Comparison of ENCODE assay signal across 25 mouse cellular contexts in the genomic region with DNA sequence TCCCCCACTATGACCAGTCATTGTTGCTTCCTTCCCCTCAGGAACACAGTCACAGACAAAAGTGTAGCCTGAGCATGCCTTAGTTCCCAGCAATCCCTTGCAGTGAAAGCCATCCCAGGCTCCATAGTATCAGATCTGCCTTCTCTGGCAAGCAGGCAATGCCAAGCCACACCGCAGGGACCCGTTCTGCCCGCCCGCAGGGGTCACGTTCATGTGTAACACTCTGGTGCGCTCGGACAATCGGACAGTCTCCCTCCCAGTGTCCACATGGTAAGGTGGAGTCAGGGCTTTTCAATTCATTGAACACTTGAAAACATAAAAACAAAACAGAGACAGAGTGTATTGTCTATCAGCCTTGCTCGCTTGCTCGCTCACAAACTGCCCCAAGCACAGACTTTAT. TPM values are rescaled to one million over a fixed set of nuclear protein-coding genes. Genes with fewer than 3 reads are reported as not detected.
DNase-seq lines count a peak whose midpoint lies in the region; ATAC-seq lines count a peak whose summit lies in the region.
"Had no signal": no experiment of that assay in that cellular context is flagged by ENCODE, and none has a peak within 500 bp of the region (broad histone marks: within the 10 kb centered on the region; RNA-seq: fewer than 3 reads in every experiment).

No protein-coding gene starts in this region.

- no peaks in the 10 kb centered on the region for H3K27me3 ChIP-seq in hindbrain, embryonic 13.5 days
- H3K27me3 ChIP-seq in hindbrain, embryonic 11.5 days (ENCODE audit: control insufficient read depth, insufficient read depth, low read length), result no peaks in the 10 kb centered on the region
- H3K27me3 ChIP-seq: forebrain, embryonic 13.5 days; heart, embryonic 13.5 days; hindbrain, embryonic 15.5 days; Patski had no signal

- H3K36me3 ChIP-seq in hindbrain, embryonic 13.5 days, result peaks cover 81% of the 10 kb centered on the region
- H3K36me3 ChIP-seq in hindbrain, embryonic 11.5 days (ENCODE audit: control insufficient read depth, insufficient read depth, low read length), result peaks cover 16% of the 10 kb centered on the region; the same call in 1 of the 2 replicates

- H3K9me3 ChIP-seq in hindbrain, embryonic 13.5 days, result no peaks in the 10 kb centered on the region
- no peaks in the 10 kb centered on the region for H3K9me3 ChIP-seq in hindbrain, embryonic 11.5 days (ENCODE audit: control insufficient read depth, low read length)
- H3K9me3 ChIP-seq: forebrain, embryonic 10.5 days; forebrain, embryonic 13.5 days; heart, embryonic 10.5 days; heart, embryonic 13.5 days; hindbrain, embryonic 15.5 days had no signal

- DNase-seq in cerebellum, postnatal 10 days, result peak; percentile 9 to 44
- no peak for DNase-seq in cerebellum, adult 9-10 months
- no peak for DNase-seq in hindbrain, embryonic 11.5 days (ENCODE audit: low spot score)
- DNase-seq in left cerebral cortex, postnatal 4 days, result peak; percentile 37
- DNase-seq in left cerebral cortex, postnatal 25 days (ENCODE audit: low spot score in 2 of 2), result no peak
- peak; percentile 6 for DNase-seq in retina, postnatal 1 day
- no peak for DNase-seq in retina, embryonic 14.5 days (ENCODE audit: low spot score)
- DNase-seq: adrenal gland, postnatal 10 days; adrenal gland, postnatal 36 days; gastrocnemius, postnatal 10 days; gastrocnemius, postnatal 36 days; heart, adult 2 months; heart, postnatal 14 days; heart, postnatal 4 days had no signal

- intact Hi-C loops in left cerebral cortex, postnatal 4 days (cut with DNase I), result no loop called here
- intact Hi-C loops in left cerebral cortex, postnatal 25 days (cut with DNase I), result loop anchor here (2.0 kb wide), 1 partner anchor 45 kb away; the partner anchor contains the start of gene Cacna1b

- 0 out of 2 replicates have a peak overlapping the region, but pooled peaks have one; percentile 4 for H3K27ac ChIP-seq in hindbrain, embryonic 13.5 days
- no peak overlapping the region for H3K27ac ChIP-seq in hindbrain, embryonic 11.5 days (ENCODE audit: low read depth, low read length)
- H3K27ac ChIP-seq: forebrain, embryonic 10.5 days; forebrain, embryonic 13.5 days; heart, adult 2 months; heart, embryonic 10.5 days; heart, embryonic 13.5 days; hindbrain, embryonic 15.5 days had no signal

- no peak overlapping the region for H3K4me3 ChIP-seq in hindbrain, embryonic 13.5 days
- no peak overlapping the region for H3K4me3 ChIP-seq in hindbrain, embryonic 11.5 days (ENCODE audit: low read depth, low read length)
- H3K4me3 ChIP-seq: forebrain, embryonic 10.5 days; forebrain, embryonic 13.5 days; heart, adult 2 months; heart, embryonic 10.5 days; heart, embryonic 13.5 days; hindbrain, embryonic 15.5 days had no signal

- no peak overlapping the region for H3K9ac ChIP-seq in hindbrain, embryonic 13.5 days
- no peak overlapping the region for H3K9ac ChIP-seq in hindbrain, embryonic 11.5 days (ENCODE audit: low read depth, low read length)
- H3K9ac ChIP-seq: forebrain, embryonic 13.5 days; heart, embryonic 13.5 days; hindbrain, embryonic 15.5 days had no signal

- no peaks in the 10 kb centered on the region for H3K4me1 ChIP-seq in hindbrain, embryonic 13.5 days (replicated peaks)
- H3K4me1 ChIP-seq in hindbrain, embryonic 11.5 days (replicated peaks; ENCODE audit: control insufficient read depth, insufficient read depth, low read length), result no peaks in the 10 kb centered on the region
- H3K4me1 ChIP-seq: forebrain, embryonic 10.5 days; forebrain, embryonic 13.5 days; hindbrain, embryonic 15.5 days had no signal

- no peak overlapping the region for H3K4me2 ChIP-seq in hindbrain, embryonic 13.5 days
- no peak overlapping the region for H3K4me2 ChIP-seq in hindbrain, embryonic 11.5 days (replicated peaks; ENCODE audit: low read depth, low read length)
- H3K4me2 ChIP-seq: forebrain, embryonic 13.5 days; heart, embryonic 13.5 days; hindbrain, embryonic 15.5 days had no signal

- no peak for ATAC-seq in hindbrain, embryonic 13.5 days (ENCODE audit: low FRiP score)
- no peak for ATAC-seq in hindbrain, embryonic 11.5 days (ENCODE audit: low FRiP score)
- ATAC-seq: forebrain, embryonic 13.5 days; forebrain, embryonic 16.5 days; inflammation-experienced regulatory T-cells, adult 6 months; intestine, embryonic 16.5 days; Patski had no signal

- 85% methylated on average over 10 of the region's 10 CpGs for WGBS in hindbrain, embryonic 13.5 days
- WGBS in hindbrain, embryonic 11.5 days, result 83% methylated on average over 10 of the region's 10 CpGs

RNA-seq across cellular contexts. Expression of gene Cacna1b, which starts 44.7 kb away (rescaled TPM):
- polyA plus RNA-seq in hindbrain, embryonic 13.5 days (2015; fragmentation: Nextera tagmentation; extraction: Ambion mirVana), result 10.9 and 11.5 TPM in 2 replicates
- polyA plus RNA-seq in hindbrain, embryonic 11.5 days (2014; fragmentation: Nextera tagmentation; extraction: Ambion mirVana), result 2.8 and 4.8 TPM in 2 replicates
- total RNA-seq in left cerebral cortex, postnatal 4 days (2021), result 100 to 1,000 TPM; 113 to 119 TPM
- 10 to 100 TPM; 87.9 to 95.9 TPM for total RNA-seq in left cerebral cortex, postnatal 25 days (2021)
- total RNA-seq: gastrocnemius, adult 18-20 months had no signal

Comparison
In these comparisons a context has a peak if more than half of its experiments do, and no peak if none do; other contexts are left out.
1. DNase-seq: peak in cerebellum, postnatal 10 days (2 of 2), left cerebral cortex, postnatal 4 days (single experiment) and retina, postnatal 1 day (single experiment); none in cerebellum, adult 9-10 months (single experiment), hindbrain, embryonic 11.5 days (single experiment), left cerebral cortex, postnatal 25 days (0 of 2) and retina, embryonic 14.5 days (single experiment).